Mouse (Mus musculus): ENCODE data around the gene Rbm5. TPM values are rescaled to one million over a fixed set of nuclear protein-coding genes. Genes with fewer than 3 reads are reported as not detected.
A peak's percentile ranks its signal among the peaks of the same experiment; 100 is the strongest.

Rbm5 gene
- polyA plus RNA-seq, 1 experiment, result 118 TPM

DNA sequence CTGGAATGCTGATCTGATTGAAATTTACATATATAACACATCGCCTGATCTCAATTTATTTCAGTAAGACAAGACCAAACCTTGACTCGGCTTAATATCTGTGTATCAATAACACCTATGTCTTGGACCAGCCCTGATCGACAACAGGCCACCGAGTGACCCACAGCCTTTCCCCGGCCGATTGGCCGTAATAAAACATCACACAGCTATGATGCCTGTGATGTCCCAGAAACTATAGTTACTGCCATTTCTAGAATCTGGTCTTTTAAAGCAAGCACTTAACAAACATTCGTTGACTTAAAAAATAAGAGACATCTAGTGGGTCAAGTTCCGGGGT is 791 bp downstream of the Rbm5 start:
- TF ChIP-seq POLR2A (IDR thresholded peaks at IDR 0.05; ENCODE audit: borderline replicate concordance, control insufficient read depth, low read depth, low read length), result no peak
- no peak for TF ChIP-seq CTCF (IDR thresholded peaks at IDR 0.05; ENCODE audit: control insufficient read depth, insufficient read depth, low read length)
- Histone ChIP-seq H3K4me1 (ENCODE audit: control insufficient read depth, insufficient read depth, low read length) (peaks cover 3% of the 10 kb centered on the region; the same call in 1 of the 2 replicates), H3K27ac (ENCODE audit: control insufficient read depth, insufficient read depth, low read depth, low read length, poor library complexity) (peak overlapping the region; percentile 85), H3K4me3 (replicated peaks; ENCODE audit: control insufficient read depth, low read depth, low read length) (peak overlapping the region; percentile 95)
- under 1% methylated on average over 9 of the region's 9 CpGs for WGBS

- peak overlapping the region; percentile 95 for H3K4me3 ChIP-seq (replicated peaks; ENCODE audit: control insufficient read depth, low read depth, low read length)
- TF ChIP-seq POLR2A (IDR thresholded peaks at IDR 0.05; ENCODE audit: borderline replicate concordance, control insufficient read depth, low read depth, low read length) (no peak), CTCF (IDR thresholded peaks at IDR 0.05; ENCODE audit: control insufficient read depth, insufficient read depth, low read length) (no peak)
- H3K27ac ChIP-seq (ENCODE audit: control insufficient read depth, insufficient read depth, low read depth, low read length, poor library complexity), result no peak overlapping the region
- 4% methylated on average over 4 of the region's 4 CpGs for WGBS
- H3K4me1 ChIP-seq (ENCODE audit: control insufficient read depth, insufficient read depth, low read length), result peaks cover 3% of the 10 kb centered on the region; the same call in 1 of the 2 replicates
Measured at GRCm38 (mm10) chr9:107769445-107770000, 1.3 kb downstream of the Rbm5 start.

- no peak overlapping the region for H3K27ac ChIP-seq (ENCODE audit: control insufficient read depth, insufficient read depth, low read depth, low read length, poor library complexity)
Measured at GRCm38 (mm10) chr9:107768851-107769250, 1.9 kb downstream of the Rbm5 start.

DNA sequence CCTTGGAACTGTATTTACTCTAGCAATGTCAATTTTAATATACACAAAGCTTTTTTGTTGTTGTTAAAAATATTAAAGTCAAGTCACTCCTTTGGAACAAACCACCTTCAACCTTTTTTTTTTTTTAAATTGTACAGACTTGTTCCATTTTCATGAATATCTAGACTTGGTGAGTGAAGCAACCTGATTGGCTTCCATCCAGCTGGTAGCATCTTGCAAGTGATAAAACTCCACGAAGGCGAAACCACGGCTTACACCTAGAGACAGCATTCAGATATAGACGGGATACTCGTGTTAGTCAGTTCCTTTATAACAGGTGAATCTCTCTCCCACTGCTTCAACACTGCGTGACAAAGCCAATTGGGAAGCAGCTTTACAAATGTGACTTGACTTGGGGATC is 11.2 kb downstream of the Rbm5 start:
- TF ChIP-seq CTCF (IDR thresholded peaks at IDR 0.05; ENCODE audit: control insufficient read depth, insufficient read depth, low read length) (no peak), POLR2A (IDR thresholded peaks at IDR 0.05; ENCODE audit: borderline replicate concordance, control insufficient read depth, low read depth, low read length) (no peak)
- Histone ChIP-seq H3K4me1 (ENCODE audit: control insufficient read depth, insufficient read depth, low read length) (no peaks in the 10 kb centered on the region), H3K4me3 (replicated peaks; ENCODE audit: control insufficient read depth, low read depth, low read length) (no peak overlapping the region), H3K27ac (ENCODE audit: control insufficient read depth, insufficient read depth, low read depth, low read length, poor library complexity) (no peak overlapping the region)
- WGBS, result 59% methylated on average over 6 of the region's 6 CpGs

More at GRCm38 (mm10) chr9:107768851-107769250, 1.9 kb downstream of the Rbm5 start:
- 75% methylated on average over 5 of the region's 5 CpGs for WGBS
- Histone ChIP-seq H3K4me1 (ENCODE audit: control insufficient read depth, insufficient read depth, low read length) (peaks cover 3% of the 10 kb centered on the region; the same call in 1 of the 2 replicates), H3K4me3 (replicated peaks; ENCODE audit: control insufficient read depth, low read depth, low read length) (no peak overlapping the region)
- TF ChIP-seq POLR2A (IDR thresholded peaks at IDR 0.05; ENCODE audit: borderline replicate concordance, control insufficient read depth, low read depth, low read length), result no peak
- TF ChIP-seq CTCF (IDR thresholded peaks at IDR 0.05; ENCODE audit: control insufficient read depth, insufficient read depth, low read length), result no peak

- H3K4me3 ChIP-seq (replicated peaks; ENCODE audit: control insufficient read depth, low read depth, low read length), result no peak overlapping the region
- TF ChIP-seq CTCF (IDR thresholded peaks at IDR 0.05; ENCODE audit: control insufficient read depth, insufficient read depth, low read length), result no peak
- WGBS, result 66% methylated on average over 5 of the region's 5 CpGs
- no peak overlapping the region for H3K27ac ChIP-seq (ENCODE audit: control insufficient read depth, insufficient read depth, low read depth, low read length, poor library complexity)
- no peaks in the 10 kb centered on the region for H3K4me1 ChIP-seq (ENCODE audit: control insufficient read depth, insufficient read depth, low read length)
Measured at GRCm38 (mm10) chr9:107750378-107750777, 20.4 kb downstream of the Rbm5 start.

DNA sequence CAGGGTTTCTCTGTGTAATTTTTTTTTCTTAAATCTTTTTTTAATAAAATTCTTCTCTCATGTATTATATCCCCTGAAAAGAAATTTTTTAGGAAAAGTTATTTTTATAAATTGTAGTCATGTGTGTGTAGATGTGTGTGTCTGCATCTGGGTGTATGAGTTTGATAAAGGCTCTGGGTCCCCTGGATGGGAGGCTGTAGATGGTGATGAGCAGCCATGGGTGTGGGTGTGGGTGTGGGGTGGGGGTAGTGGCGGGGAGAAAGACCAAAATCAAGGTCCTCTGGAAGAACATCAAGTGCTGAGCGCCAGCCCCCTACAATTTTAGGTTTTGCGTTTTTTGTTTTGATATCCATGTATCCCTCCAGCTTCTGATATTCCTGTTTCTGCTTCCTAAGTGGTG is 22.7 kb downstream of the Rbm5 start:
- Histone ChIP-seq H3K4me1 (ENCODE audit: control insufficient read depth, insufficient read depth, low read length) (no peaks in the 10 kb centered on the region), H3K27ac (ENCODE audit: control insufficient read depth, insufficient read depth, low read depth, low read length, poor library complexity) (no peak overlapping the region), H3K4me3 (replicated peaks; ENCODE audit: control insufficient read depth, low read depth, low read length) (no peak overlapping the region)
- 80% methylated on average over 3 of the region's 3 CpGs for WGBS
- TF ChIP-seq POLR2A (IDR thresholded peaks at IDR 0.05; ENCODE audit: borderline replicate concordance, control insufficient read depth, low read depth, low read length) (no peak), CTCF (IDR thresholded peaks at IDR 0.05; ENCODE audit: control insufficient read depth, insufficient read depth, low read length) (no peak)

DNA sequence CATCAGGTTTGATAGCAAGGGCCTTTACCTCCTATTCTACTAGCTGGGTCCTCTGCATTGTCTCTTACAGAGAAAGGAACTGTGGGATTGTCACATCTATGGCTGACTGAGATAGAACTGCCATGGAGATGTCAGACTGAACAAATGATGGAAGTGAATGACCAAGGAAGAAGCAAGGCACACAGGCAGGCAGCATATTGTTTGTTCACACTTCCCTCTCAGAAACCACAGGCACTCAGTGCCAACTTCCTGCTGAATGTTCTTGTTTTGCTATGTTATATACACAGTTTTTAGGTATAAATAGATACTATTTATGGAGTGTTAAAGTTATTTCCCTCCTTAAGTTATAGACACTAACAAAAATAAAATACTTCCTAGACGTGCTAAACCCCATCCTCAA is 23.5 kb downstream of the Rbm5 start:
- Histone ChIP-seq H3K4me1 (ENCODE audit: control insufficient read depth, insufficient read depth, low read length) (no peaks in the 10 kb centered on the region), H3K4me3 (replicated peaks; ENCODE audit: control insufficient read depth, low read depth, low read length) (no peak overlapping the region), H3K27ac (ENCODE audit: control insufficient read depth, insufficient read depth, low read depth, low read length, poor library complexity) (no peak overlapping the region)
- TF ChIP-seq CTCF (IDR thresholded peaks at IDR 0.05; ENCODE audit: control insufficient read depth, insufficient read depth, low read length) (no peak), POLR2A (IDR thresholded peaks at IDR 0.05; ENCODE audit: borderline replicate concordance, control insufficient read depth, low read depth, low read length) (no peak)
- 33% methylated on average over 1 of the region's 1 CpGs for WGBS

GRCm38 (mm10) chr9:107746679-107747078 is 24.1 kb downstream of the Rbm5 start:
- Histone ChIP-seq H3K27ac (ENCODE audit: control insufficient read depth, insufficient read depth, low read depth, low read length, poor library complexity) (no peak overlapping the region), H3K4me3 (replicated peaks; ENCODE audit: control insufficient read depth, low read depth, low read length) (no peak overlapping the region), H3K4me1 (ENCODE audit: control insufficient read depth, insufficient read depth, low read length) (no peaks in the 10 kb centered on the region)
- 91% methylated on average over 3 of the region's 3 CpGs for WGBS
- no peak for TF ChIP-seq POLR2A (IDR thresholded peaks at IDR 0.05; ENCODE audit: borderline replicate concordance, control insufficient read depth, low read depth, low read length)
- TF ChIP-seq CTCF (IDR thresholded peaks at IDR 0.05; ENCODE audit: control insufficient read depth, insufficient read depth, low read length), result 0 out of 2 replicates have a peak, but pooled peaks have one; percentile 17

- WGBS, result 92% methylated on average over 6 of the region's 6 CpGs
- TF ChIP-seq POLR2A (IDR thresholded peaks at IDR 0.05; ENCODE audit: borderline replicate concordance, control insufficient read depth, low read depth, low read length), result no peak
- TF ChIP-seq CTCF (IDR thresholded peaks at IDR 0.05; ENCODE audit: control insufficient read depth, insufficient read depth, low read length), result no peak
- H3K27ac ChIP-seq (ENCODE audit: control insufficient read depth, insufficient read depth, low read depth, low read length, poor library complexity), result no peak overlapping the region
Measured at GRCm38 (mm10) chr9:107744061-107744460, 26.7 kb downstream of the Rbm5 start.

More at GRCm38 (mm10) chr9:107744061-107744460, 26.7 kb downstream of the Rbm5 start:
- Histone ChIP-seq H3K4me1 (ENCODE audit: control insufficient read depth, insufficient read depth, low read length) (no peaks in the 10 kb centered on the region), H3K4me3 (replicated peaks; ENCODE audit: control insufficient read depth, low read depth, low read length) (no peak overlapping the region)

Data from bone marrow, adult 2 months (tissue).